Mouse (Mus musculus) lung, adult 2 months (tissue): ENCODE results near the gene Wdpcp. TPM values are rescaled to one million over a fixed set of nuclear protein-coding genes. Genes with fewer than 3 reads are reported as not detected.

Experiments used
- DNase-seq: peaks from one replicate; pipeline ENCODE4 v3.0.0; 2022
- H3K4me1 ChIP-seq: fragments of 200-500 bp; 2 replicates; pipeline ENCODE4 v1.6.1; 2011; ENCODE audit warnings: low read length; ENCODE audit not compliant: control insufficient read depth, insufficient read depth
- H3K4me3 ChIP-seq: fragments of 200-500 bp; replicated peaks from 2 replicates; pipeline ENCODE3; 2011; ENCODE audit warnings: low read depth, mild to moderate bottlenecking, control low read depth, low read length; ENCODE audit errors: extremely low read depth
- CTCF ChIP-seq: fragments of 200-500 bp; IDR thresholded peaks from 2 replicates; pipeline ENCODE4 v1.5.1; 2011; ENCODE audit warnings: mild to moderate bottlenecking, low read length, control low read depth; ENCODE audit not compliant: insufficient read depth
- POLR2A ChIP-seq: fragments of 200-500 bp; IDR thresholded peaks from 2 replicates; pipeline ENCODE4 v1.6.1; 2011; ENCODE audit warnings: low read depth, mild to moderate bottlenecking, control low read depth, low read length, borderline replicate concordance; ENCODE audit errors: extremely low read depth
- WGBS: fragments of 180-500 bp; shearing (Covaris S2); methylation state at CpG from one replicate; pipeline ENCODE4 v1.1.7; 2018; 5-methylcytosine and 5-hydroxymethylcytosine counted together
- polyA plus RNA-seq: library from polyadenylated mRNA; depleted of rRNA; stranded (reverse); fragments of >200 nt; gene quantifications from 2 replicates; pipeline ENCODE4 v1.2.3, GENCODE M21; 2012

Gene Wdpcp
- polyA plus RNA-seq, 1 experiment: 6.1 TPM

- Histone ChIP-seq H3K4me1 (no peaks in the 10 kb centered on the region), H3K4me3 (no peak overlapping the region)
- no peak for DNase-seq
- 71% methylated on average over 1 of the region's 1 CpGs for WGBS
- TF ChIP-seq CTCF (no peak), POLR2A (no peak)
These were observed 154.3 kb downstream of the Wdpcp start for GRCm38 (mm10) chr11:21726329-21726728.

GRCm38 (mm10) chr11:21729056-21729455, 157.0 kb downstream of the Wdpcp start:
- no peak for DNase-seq
- no peak overlapping the region for H3K4me3 ChIP-seq
- H3K4me1 ChIP-seq: no peaks in the 10 kb centered on the region
- 69% methylated on average over 5 of the region's 5 CpGs for WGBS
- TF ChIP-seq CTCF (no peak), POLR2A (no peak)

- TF ChIP-seq CTCF (no peak), POLR2A (no peak)
- no peak overlapping the region for H3K4me3 ChIP-seq
- no peaks in the 10 kb centered on the region for H3K4me1 ChIP-seq
- 69% methylated on average over 6 of the region's 6 CpGs for WGBS
- DNase-seq: no peak
These were observed 157.9 kb downstream of the Wdpcp start for GRCm38 (mm10) chr11:21729961-21730360.

GRCm38 (mm10) chr11:21735272-21735671, 163.2 kb downstream of the Wdpcp start:
- WGBS: 77% methylated on average over 6 of the region's 6 CpGs
- H3K4me3 ChIP-seq: no peak overlapping the region
- TF ChIP-seq POLR2A (no peak), CTCF (no peak)
- no peak for DNase-seq
- H3K4me1 ChIP-seq: no peaks in the 10 kb centered on the region

- 69% methylated on average over 4 of the region's 4 CpGs for WGBS
- DNase-seq: no peak
- TF ChIP-seq CTCF (no peak), POLR2A (no peak)
- H3K4me3 ChIP-seq: no peak overlapping the region
- H3K4me1 ChIP-seq: no peaks in the 10 kb centered on the region
These were observed 177.5 kb downstream of the Wdpcp start for GRCm38 (mm10) chr11:21749487-21749886.

- TF ChIP-seq POLR2A: no peak
- no peak for TF ChIP-seq CTCF
- Histone ChIP-seq H3K4me1 (no peaks in the 10 kb centered on the region), H3K4me3 (no peak overlapping the region)
- DNase-seq: no peak
- 94% methylated on average over 4 of the region's 4 CpGs for WGBS
These were observed 191.2 kb downstream of the Wdpcp start for GRCm38 (mm10) chr11:21763201-21763600.

GRCm38 (mm10) chr11:21788831-21789230, 216.8 kb downstream of the Wdpcp start:
- no peak for DNase-seq
- TF ChIP-seq POLR2A (no peak), CTCF (no peak)
- H3K4me1 ChIP-seq: no peaks in the 10 kb centered on the region
- WGBS: 69% methylated on average over 3 of the region's 3 CpGs
- H3K4me3 ChIP-seq: no peak overlapping the region

GRCm38 (mm10) chr11:21824941-21825340, 252.9 kb downstream of the Wdpcp start:
- 94% methylated on average over 3 of the region's 3 CpGs for WGBS
- DNase-seq: no peak
- Histone ChIP-seq H3K4me1 (no peaks in the 10 kb centered on the region), H3K4me3 (no peak overlapping the region)
- TF ChIP-seq CTCF (no peak), POLR2A (no peak)

GRCm38 (mm10) chr11:21826521-21826920, 254.5 kb downstream of the Wdpcp start:
- 90% methylated on average over 1 of the region's 1 CpGs for WGBS
- TF ChIP-seq POLR2A (no peak), CTCF (no peak)
- DNase-seq: no peak
- no peak overlapping the region for H3K4me3 ChIP-seq
- no peaks in the 10 kb centered on the region for H3K4me1 ChIP-seq

GRCm38 (mm10) chr11:21847040-21847439, 275.0 kb downstream of the Wdpcp start:
- no peak for DNase-seq
- Histone ChIP-seq H3K4me1 (no peaks in the 10 kb centered on the region), H3K4me3 (no peak overlapping the region)
- TF ChIP-seq POLR2A (no peak), CTCF (no peak)
- 98% methylated on average over 2 of the region's 2 CpGs for WGBS
